Mouse (Mus musculus) stomach, embryonic 16.5 days (tissue): ENCODE data around the gene Cmtm3. TPM values are rescaled to one million over a fixed set of nuclear protein-coding genes. Genes with fewer than 3 reads are reported as not detected.

ENCODE experiments used
- ATAC-seq: fragments of 200-750 bp; cut with Nextera tagmentation; 2 replicates; pipeline ENCODE4 v1.8.0; 2017; ENCODE audit warnings: moderate number of reproducible peaks, moderate TSS enrichment; ENCODE audit not compliant: insufficient read depth, low FRiP score
- H3K27ac ChIP-seq: fragments of 300-500 bp; sonication (generic); 2 replicates; pipeline ENCODE4 v1.5.1; 2014; ENCODE audit warnings: low read length
- H3K27me3 ChIP-seq: fragments of 300-500 bp; sonication (generic); 2 replicates; pipeline ENCODE4 v1.6.1; 2014; ENCODE audit warnings: low read length, control low read depth, mixed read lengths; ENCODE audit not compliant: control insufficient read depth, insufficient read depth
- H3K36me3 ChIP-seq: fragments of 300-500 bp; sonication (generic); 2 replicates; pipeline ENCODE4 v1.6.1; 2014; ENCODE audit warnings: low read length; ENCODE audit not compliant: control insufficient read depth, insufficient read depth
- H3K4me1 ChIP-seq: fragments of 300-500 bp; sonication (generic); 2 replicates; pipeline ENCODE4 v1.6.1; 2014; ENCODE audit warnings: low read length, control low read depth, mixed read lengths; ENCODE audit not compliant: control insufficient read depth, insufficient read depth
- H3K4me2 ChIP-seq: fragments of 300-500 bp; sonication (generic); 2 replicates; pipeline ENCODE4 v1.6.1; 2014; ENCODE audit warnings: low read depth, low read length, mixed read lengths
- H3K4me3 ChIP-seq: fragments of 300-500 bp; sonication (generic); replicated peaks from 2 replicates; pipeline ENCODE4 v1.5.1; 2014; ENCODE audit warnings: mild to moderate bottlenecking, low read length
- H3K9ac ChIP-seq: fragments of 300-500 bp; sonication (generic); 2 replicates; pipeline ENCODE4 v1.6.1; 2014; ENCODE audit warnings: low read length
- H3K9me3 ChIP-seq: fragments of 300-500 bp; sonication (generic); replicated peaks from 2 replicates; pipeline ENCODE4 v1.6.1; 2016; ENCODE audit warnings: low read length, control low read depth; ENCODE audit not compliant: control insufficient read depth
- WGBS: fragments of 180-500 bp; shearing (Covaris S2); extraction: QIAGEN DNeasy Blood & Tissue Kit; methylation state at CpG from one replicate; pipeline ENCODE4 v1.1.7; 2014; 5-methylcytosine and 5-hydroxymethylcytosine counted together
- polyA plus RNA-seq: library from polyadenylated mRNA; unstranded; fragments of >200 nt; fragmentation: Nextera tagmentation; extraction: Ambion mirVana; gene quantifications from 2 replicates; pipeline ENCODE4 v1.2.1, GENCODE M21; 2015

Cmtm3 gene
- polyA plus RNA-seq, 1 experiment from 2014 or later = 129 TPM

DNA sequence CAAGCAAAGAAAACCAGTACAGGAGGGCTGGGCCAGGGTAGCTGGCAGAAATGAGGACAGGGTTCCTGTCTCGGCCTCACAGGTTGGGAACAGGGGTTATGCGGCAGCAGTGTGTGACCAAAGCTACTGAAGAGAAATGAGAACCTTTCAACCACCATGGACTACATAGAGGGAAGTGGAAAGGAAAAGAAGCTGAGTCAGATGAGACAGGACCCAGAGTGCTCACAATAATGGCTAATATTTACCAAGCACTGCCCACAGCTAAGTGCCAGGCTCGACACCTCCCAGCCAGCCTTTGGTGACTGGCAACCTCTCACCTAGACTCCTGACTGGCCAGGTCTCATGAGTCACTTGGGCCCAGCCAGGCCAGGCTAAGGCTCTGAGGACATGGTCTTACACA, 44.8 kb downstream of the Cmtm3 start:
- Histone ChIP-seq H3K27me3 (no peaks in the 10 kb centered on the region), H3K4me3 (no peak overlapping the region), H3K36me3 (no peaks in the 10 kb centered on the region), H3K4me1 (peaks cover 69% of the 10 kb centered on the region), H3K9ac (0 out of 2 replicates have a peak overlapping the region, but pooled peaks have one; percentile 23), H3K27ac (peak overlapping the region; percentile 79), H3K9me3 (no peaks in the 10 kb centered on the region), H3K4me2 (peak overlapping the region; percentile 17; the same call in 1 of the 2 replicates)
- 69% methylated on average over 3 of the region's 3 CpGs for WGBS
- peak; percentile 57; the same call in 1 of the 2 replicates for ATAC-seq

GRCm38 (mm10) chr8:104386693-104387092, 47.5 kb downstream of the Cmtm3 start:
- Histone ChIP-seq H3K9ac (peak overlapping the region; percentile 39; the same call in 1 of the 2 replicates), H3K4me1 (peaks cover 58% of the 10 kb centered on the region), H3K36me3 (no peaks in the 10 kb centered on the region), H3K9me3 (no peaks in the 10 kb centered on the region), H3K4me2 (no peak overlapping the region), H3K27me3 (no peaks in the 10 kb centered on the region), H3K27ac (peak overlapping the region; percentile 55; the same call in 1 of the 2 replicates), H3K4me3 (no peak overlapping the region)
- 0 out of 2 replicates have a peak, but pooled peaks have one; percentile 10 for ATAC-seq
- WGBS = 24% methylated on average over 4 of the region's 4 CpGs

GRCm38 (mm10) chr8:104387501-104387900, 48.3 kb downstream of the Cmtm3 start:
- no peak for ATAC-seq
- no peaks in the 10 kb centered on the region for H3K27me3 ChIP-seq
- H3K9ac ChIP-seq = peak overlapping the region; percentile 39
- no peaks in the 10 kb centered on the region for H3K36me3 ChIP-seq
- H3K4me2 ChIP-seq = no peak overlapping the region
- H3K4me3 ChIP-seq = no peak overlapping the region
- H3K27ac ChIP-seq = peak overlapping the region; percentile 49; the same call in 1 of the 2 replicates
- no peaks in the 10 kb centered on the region for H3K9me3 ChIP-seq
- 39% methylated on average over 7 of the region's 7 CpGs for WGBS
- peaks cover 52% of the 10 kb centered on the region for H3K4me1 ChIP-seq

DNA sequence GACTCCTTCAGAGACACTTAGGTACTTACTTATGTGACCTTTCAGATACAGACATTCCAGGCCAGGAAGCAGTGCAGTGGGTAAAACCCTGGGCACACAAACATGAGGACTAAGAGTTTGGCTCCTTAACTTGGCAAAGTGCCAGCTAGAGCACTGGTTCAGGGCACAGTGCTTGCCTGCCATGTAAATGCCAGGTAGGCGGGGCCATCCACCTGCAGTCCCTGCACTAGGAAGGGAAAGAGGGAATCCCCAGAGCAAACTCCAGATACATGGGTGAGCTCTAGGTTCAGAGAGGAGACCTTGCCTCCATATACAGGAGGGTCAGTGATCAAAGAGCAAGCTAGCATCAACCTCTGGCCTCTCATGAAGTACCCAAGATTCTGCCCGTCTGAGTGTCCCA, 48.8 kb downstream of the Cmtm3 start:
- no peaks in the 10 kb centered on the region for H3K36me3 ChIP-seq
- peak overlapping the region; percentile 49; the same call in 1 of the 2 replicates for H3K27ac ChIP-seq
- H3K4me1 ChIP-seq = peaks cover 47% of the 10 kb centered on the region
- H3K4me3 ChIP-seq = no peak overlapping the region
- H3K9me3 ChIP-seq = no peaks in the 10 kb centered on the region
- H3K9ac ChIP-seq = peak overlapping the region; percentile 39
- peak; percentile 66 for ATAC-seq
- WGBS = 72% methylated on average over 2 of the region's 2 CpGs
- H3K27me3 ChIP-seq = no peaks in the 10 kb centered on the region
- no peak overlapping the region for H3K4me2 ChIP-seq

- Histone ChIP-seq H3K36me3 (no peaks in the 10 kb centered on the region), H3K4me2 (0 out of 2 replicates have a peak overlapping the region, but pooled peaks have one; percentile 3), H3K9me3 (no peaks in the 10 kb centered on the region), H3K27ac (peak overlapping the region; percentile 25; the same call in 1 of the 2 replicates), H3K9ac (no peak overlapping the region), H3K27me3 (no peaks in the 10 kb centered on the region), H3K4me1 (peaks cover 52% of the 10 kb centered on the region), H3K4me3 (no peak overlapping the region)
- ATAC-seq = no peak
- 64% methylated on average over 8 of the region's 8 CpGs for WGBS
These were observed 51.0 kb downstream of the Cmtm3 start for GRCm38 (mm10) chr8:104390245-104390644.

DNA sequence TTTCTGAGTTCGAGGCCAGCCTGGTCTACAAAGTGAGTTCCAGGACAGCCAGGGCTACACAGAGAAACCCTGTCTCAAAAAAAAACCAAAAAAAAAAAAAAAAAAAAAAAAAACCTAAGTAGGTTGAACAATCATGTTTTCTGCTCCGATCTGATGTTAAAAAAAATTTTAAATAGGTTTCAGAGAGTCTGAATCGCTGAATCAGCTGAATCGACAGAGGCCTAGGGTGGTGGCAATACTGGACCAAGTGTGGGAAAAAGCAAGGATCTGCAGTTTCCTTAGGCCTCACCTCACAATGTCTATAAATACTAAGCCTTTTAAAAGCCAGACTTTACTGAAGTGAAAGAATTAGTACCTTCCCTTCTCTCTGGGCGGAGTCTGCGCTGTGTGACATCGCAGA, 53.9 kb downstream of the Cmtm3 start:
- peak overlapping the region; percentile 90 for H3K4me3 ChIP-seq
- peak overlapping the region; percentile 97 for H3K9ac ChIP-seq
- WGBS = 86% methylated on average over 7 of the region's 7 CpGs

DNA sequence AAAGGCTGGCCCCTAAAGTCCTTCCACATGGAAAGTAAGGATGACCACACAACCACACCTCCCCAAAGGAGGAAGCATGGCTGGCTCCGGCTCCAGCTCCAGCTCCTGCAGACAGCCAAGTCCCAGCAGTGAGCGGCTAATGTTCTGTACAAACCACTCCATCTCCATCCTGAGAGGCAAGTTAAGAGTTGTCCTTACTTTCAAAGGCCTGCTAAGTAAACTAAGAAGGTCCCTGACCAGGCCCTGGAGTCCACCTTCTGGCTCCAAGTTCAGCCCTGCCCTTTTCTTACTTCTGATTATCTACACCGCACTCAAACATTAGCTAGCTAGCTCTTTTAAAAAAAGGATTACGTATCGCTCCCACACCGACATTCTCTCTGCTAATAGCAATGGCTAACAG, 54.6 kb downstream of the Cmtm3 start:
- peak overlapping the region; percentile 91 for H3K4me2 ChIP-seq
- peak; percentile 23; the same call in 1 of the 2 replicates for ATAC-seq
- no peaks in the 10 kb centered on the region for H3K36me3 ChIP-seq
- peak overlapping the region; percentile 90 for H3K27ac ChIP-seq
- WGBS = 49% methylated on average over 6 of the region's 6 CpGs
- peak overlapping the region; percentile 97 for H3K9ac ChIP-seq
- H3K27me3 ChIP-seq = no peaks in the 10 kb centered on the region
- peaks cover 27% of the 10 kb centered on the region; the same call in 1 of the 2 replicates for H3K4me1 ChIP-seq
- H3K4me3 ChIP-seq = peak overlapping the region; percentile 90
- H3K9me3 ChIP-seq = no peaks in the 10 kb centered on the region

More for the DNA sequence above, 53.9 kb downstream of the Cmtm3 start:
- Histone ChIP-seq H3K4me2 (peak overlapping the region; percentile 91), H3K27ac (peak overlapping the region; percentile 90), H3K4me1 (peaks cover 27% of the 10 kb centered on the region; the same call in 1 of the 2 replicates), H3K27me3 (no peaks in the 10 kb centered on the region), H3K36me3 (no peaks in the 10 kb centered on the region), H3K9me3 (no peaks in the 10 kb centered on the region)
- ATAC-seq = no peak

GRCm38 (mm10) chr8:104394801-104395702, 55.8 kb downstream of the Cmtm3 start:
- Histone ChIP-seq H3K27me3 (no peaks in the 10 kb centered on the region), H3K9ac (peak overlapping the region; percentile 97), H3K9me3 (no peaks in the 10 kb centered on the region), H3K4me1 (peaks cover 23% of the 10 kb centered on the region; the same call in 1 of the 2 replicates), H3K4me2 (peak overlapping the region; percentile 91), H3K27ac (peak overlapping the region; percentile 90), H3K4me3 (peak overlapping the region; percentile 90), H3K36me3 (no peaks in the 10 kb centered on the region)
- WGBS = under 1% methylated on average over 80 of the region's 82 CpGs
- ATAC-seq = peak; percentile 49
